Mouse (Mus musculus) cerebellum, adult 18-20 months (tissue): ENCODE measurements around the gene Cpsf6.

Experiments
- DNase-seq, 2 experiments: peaks; one replicate each; pipeline ENCODE4 v3.0.0; 2021

Gene Cpsf6

DNA sequence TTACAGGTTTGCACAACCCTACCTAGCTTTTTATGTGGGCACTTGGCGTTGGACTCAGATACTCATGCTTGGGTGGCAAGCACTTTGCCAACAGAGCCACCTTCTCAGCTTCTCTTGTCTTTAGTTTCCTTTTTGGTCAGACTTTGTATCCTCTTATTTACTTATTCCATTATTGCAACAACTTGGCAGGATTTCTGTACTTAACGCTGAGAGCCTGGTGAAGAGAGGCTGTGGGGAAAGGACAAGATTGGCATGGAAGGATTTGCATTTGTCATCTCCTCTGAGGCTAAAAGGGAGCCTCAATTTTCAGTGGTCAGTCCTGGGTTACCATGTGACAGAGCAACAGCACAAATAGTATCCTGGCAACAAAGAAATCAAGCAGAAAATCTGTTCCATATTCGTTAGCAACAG is 59.2 kb downstream of the Cpsf6 start:
- no peak for DNase-seq

DNA sequence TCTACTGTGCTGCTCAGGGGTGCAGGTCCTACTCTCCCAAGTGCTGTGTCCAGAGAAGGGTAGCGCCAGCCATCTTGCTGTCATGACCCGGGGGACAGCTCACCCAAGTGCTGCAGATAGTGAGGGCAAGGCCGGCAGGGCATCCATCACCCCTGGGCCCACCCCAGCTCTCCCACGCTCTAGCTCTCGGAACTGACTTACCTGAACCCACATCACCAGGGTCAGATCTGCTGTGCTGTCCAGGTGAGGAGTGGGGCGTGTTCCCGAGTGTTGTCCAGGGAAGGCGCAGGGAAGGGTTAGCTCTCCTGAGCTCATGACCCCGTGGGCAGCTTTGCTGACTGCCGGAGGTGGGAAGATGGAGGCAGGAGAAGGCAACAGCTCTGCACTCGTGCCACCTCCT is 63.4 kb downstream of the Cpsf6 start:
- DNase-seq = no peak

DNA sequence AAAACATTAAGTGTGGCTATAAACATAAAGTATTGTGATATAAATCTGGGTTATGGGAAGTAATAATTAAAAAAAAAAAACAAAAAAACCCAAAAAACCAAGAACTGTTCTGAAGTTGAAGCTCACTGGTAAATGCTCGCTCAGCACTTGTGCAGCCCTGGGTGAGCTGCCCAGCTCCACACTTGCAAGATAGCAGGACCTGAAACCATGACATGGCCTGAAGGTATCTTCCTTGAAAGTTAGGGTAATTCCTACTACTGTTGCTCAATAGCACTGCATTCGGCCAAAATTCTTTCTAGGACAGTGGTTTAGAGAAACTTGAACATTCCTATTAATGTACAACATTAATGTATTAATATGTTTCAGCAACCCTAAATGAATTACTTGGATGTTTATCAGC is 66.7 kb downstream of the Cpsf6 start:
- no peak for DNase-seq

DNA sequence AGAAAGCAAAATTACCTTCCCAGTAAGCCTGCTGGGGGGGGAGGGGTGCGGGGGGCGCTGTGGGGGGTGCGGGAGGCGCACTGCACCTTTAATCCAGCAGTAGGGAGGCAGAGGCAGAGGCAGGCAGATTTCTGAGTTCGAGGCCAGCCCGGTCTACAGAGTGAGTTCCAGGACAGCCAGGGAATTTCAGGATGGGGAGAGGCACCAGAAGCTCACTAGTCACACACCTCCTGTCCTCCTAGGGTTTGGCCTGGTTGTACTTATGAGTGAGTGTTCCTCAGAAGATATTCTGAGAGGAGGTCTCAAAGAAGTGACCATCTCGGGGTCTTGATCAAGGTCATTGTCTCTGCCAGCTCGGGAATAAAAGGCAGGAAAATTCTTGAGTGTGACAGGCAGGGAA is 67.6 kb downstream of the Cpsf6 start:
- DNase-seq = no peak

DNA sequence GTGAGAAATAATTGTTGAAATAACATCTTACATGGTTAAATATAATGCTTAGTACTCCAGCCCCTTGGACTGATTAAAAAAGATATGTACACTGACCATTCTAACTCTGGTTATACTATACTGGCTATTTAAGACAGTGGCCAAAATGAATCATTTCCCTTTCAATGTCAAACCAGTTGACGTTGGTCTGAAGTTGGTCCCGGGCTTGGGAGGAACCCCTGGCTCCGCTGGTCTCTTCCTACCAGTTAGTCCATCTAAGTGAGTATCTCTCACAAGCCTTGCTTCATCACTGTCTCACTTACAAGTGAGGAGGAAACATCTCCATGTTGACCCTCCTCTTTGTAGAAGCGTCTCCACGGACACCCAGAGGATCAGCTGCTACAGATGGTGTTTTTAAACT is 75.4 kb downstream of the Cpsf6 start:
- DNase-seq = no peak

DNA sequence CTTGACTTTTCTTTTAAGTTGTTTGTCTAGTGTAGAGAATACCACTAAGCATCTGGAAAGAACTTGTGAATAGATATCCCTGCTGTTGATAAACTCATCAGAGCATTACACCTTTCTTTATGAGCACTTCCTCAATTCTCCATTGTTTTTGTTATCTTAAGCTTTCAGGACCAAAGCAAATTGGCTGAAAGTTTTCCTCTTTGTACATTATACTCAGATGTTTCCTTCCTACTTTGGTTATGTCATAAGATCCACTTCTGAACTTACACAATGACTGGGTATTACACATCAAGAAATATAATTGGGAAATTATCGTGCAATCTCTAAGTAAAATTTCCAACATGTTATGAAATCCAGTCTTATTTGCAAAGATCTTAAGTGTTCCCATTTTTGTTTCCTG is 78.1 kb downstream of the Cpsf6 start:
- no peak for DNase-seq

DNA sequence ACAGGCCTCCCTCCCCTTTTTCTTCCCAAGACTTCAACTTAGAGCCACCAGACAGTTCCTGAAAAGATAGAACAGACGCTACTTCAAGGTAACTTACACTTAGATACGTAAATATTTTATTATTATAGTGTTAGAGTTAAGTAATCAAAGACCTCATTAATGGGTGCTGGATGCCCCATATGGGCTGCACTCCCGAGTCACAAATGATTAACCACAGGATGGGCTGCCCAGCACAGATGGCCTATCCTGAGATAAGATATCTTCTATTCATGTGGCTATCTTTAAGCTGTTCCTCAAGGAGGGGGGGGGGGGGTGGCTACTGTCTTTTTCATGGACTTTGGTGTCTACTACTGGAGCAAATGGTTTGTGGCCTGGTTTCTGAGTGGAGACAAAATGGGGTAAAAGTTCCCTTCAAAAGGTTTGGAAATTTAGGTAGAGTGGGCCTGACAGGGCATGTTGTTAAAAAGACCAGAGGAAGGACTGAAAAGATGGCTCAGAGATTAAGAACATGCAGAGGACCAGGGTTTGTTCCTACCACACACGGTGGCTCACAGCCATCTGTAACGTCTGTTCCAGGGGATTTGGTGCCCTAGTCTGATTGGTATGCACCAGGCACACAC is 79.8 kb downstream of the Cpsf6 start:
- DNase-seq = no peak

DNA sequence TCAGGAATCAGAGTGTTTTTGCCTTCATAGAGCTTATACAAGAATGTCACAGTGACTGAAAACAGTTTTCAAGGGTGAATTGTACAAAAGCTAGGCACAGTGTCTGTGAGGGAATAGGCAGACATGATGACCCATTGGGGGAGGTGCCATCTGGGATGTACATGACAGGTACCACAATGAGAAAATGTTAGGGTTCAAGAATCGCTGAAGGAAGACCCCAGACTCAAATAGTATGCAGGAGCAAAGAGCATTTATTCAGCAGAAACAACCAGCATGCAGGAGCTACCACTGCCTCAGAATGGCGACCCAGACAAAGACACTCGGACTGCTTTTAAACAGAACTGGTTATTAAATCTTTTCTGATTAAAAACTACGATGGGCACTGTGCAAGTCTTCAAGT is 80.7 kb downstream of the Cpsf6 start:
- DNase-seq = no peak

DNA sequence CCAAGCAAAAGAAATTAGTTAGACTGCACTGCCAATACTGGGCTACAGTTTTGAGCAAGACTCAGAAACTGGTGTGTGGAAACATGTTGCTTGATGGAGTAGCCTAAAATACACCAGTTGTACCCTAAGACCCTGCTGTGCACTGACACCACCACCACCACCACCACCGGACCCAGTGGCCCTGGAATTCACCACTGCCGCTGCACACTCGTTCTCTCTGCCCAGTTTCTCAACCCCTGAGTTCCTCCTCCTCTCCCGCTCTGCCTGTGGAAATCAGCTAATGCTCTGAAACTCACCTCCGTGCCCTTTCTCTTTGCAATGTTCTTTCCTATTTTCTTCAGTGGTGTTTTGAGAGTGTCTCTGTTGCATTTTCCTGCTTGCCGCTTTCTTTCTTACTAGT is 81.5 kb downstream of the Cpsf6 start:
- DNase-seq = no peak
